Mouse (Mus musculus) urinary bladder, postnatal 25 days (tissue): ENCODE measurements at regions not wholly inside any gene's neighbourhood (a gene's known extent, or its start where the extent isn't known, plus 50 kb on each side); places are given as distances from the start of the nearest gene placed in this dataset.

Experiments used
- DNase-seq: peaks from one replicate; pipeline ENCODE4 v3.0.0; 2022; ENCODE audit warnings: low spot score

DNA sequence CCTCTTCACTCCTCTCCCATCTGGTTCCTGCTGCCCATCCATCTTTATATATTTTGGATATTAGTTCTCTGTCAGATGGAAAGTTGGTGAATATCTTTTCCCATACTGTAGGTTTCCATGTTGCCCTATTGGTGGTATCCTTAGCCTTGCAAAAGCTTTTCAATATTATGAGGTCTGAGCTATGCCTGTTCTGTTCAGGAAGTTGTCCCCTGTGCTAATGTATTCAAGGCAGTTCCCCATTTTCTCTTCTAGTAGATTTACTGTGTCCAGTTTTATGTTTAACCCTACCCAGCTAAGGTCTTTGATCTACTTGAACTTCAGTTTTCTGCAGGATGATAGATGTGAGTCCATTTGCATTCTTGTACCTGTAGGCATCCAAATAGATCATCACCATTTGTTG is 109.4 kb upstream of the Tusc1 start:
- no peak for DNase-seq

DNA sequence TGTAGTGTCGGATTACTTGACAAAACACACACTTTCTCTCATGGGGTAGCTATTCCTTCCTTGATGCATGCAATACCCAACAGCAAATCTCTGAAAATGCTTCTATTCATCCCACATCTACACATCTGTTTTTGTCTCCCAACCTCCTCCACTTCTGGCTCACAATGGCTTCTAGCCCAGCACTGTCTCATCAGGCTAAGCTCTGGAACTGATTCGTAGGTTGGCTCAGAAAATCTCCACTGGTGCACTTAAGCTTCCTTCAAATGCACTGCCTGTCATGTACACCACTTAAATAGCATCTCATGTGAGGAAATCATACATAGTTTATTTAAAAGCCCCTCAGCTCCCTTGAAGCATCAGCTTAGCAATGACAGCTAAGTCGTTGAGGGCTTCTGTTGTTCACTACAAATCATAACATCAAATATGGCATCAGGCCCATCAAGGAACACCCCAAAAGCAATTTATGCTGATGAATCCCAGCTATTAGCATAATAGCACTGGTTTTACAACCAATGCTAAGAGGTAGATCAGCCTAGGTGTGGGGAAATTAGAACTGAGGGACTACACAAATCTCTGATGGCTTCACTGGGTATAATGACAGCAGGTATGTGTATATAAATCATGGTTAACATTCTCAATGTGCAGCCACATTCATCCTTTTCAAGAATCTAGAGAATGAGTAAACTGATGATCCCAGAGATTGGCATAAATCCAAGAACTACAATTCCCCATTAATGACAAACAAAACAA is 103.5 kb upstream of the Tusc1 start:
- DNase-seq, result no peak

DNA sequence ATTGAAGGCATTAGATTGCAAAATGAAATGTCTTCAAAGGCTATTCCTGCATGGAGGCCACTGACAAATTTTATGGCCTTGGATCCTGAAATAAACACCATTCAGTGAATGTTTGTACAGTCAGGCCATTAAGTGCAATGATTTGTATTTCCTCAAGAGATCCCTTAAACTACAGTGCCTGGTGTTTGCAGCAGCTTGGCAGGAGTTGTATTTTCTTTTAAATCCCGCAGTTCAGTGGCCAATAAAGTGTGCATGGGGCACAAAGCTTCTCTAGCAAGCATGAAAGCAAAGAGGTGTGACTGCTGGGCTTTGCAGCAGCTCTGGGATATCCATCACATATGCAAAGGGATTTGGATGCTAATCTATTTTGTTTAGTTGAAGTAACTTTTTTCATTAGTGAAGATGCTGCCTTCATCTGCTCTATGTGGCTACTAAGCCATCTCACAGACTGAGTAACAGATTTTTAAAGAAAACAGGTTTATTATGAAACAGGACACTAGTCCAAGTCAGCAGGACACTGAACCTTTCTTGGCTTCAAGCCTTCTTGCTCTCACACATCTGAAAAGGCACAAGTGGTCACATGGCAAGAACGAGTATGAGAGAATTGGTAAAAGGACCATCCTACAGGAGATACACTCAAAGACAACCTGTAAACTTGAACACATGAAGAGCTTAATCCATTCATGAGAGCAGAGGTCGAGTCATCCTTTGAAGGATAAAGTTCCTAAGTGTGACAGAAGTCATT is 102.2 kb upstream of the Tusc1 start:
- DNase-seq, result no peak

DNA sequence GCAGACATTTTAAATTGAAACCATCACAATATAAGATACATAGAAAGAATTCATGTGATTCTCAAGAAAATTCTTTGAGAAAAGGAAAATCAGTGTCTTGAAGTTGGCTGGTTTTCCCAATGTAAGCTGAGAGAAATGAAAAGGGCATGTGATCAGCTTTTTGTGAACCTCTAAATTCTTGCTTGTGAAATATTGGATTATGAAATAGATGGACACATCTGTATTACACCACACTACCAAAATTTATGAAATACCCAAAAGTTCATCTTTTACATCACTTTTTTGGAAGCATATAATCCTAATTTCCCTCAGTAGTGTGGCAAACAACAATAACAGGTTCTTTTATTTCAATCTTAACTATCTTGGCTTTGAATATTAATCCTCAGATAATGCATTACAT is 77.4 kb upstream of the Tusc1 start:
- DNase-seq, result no peak

DNA sequence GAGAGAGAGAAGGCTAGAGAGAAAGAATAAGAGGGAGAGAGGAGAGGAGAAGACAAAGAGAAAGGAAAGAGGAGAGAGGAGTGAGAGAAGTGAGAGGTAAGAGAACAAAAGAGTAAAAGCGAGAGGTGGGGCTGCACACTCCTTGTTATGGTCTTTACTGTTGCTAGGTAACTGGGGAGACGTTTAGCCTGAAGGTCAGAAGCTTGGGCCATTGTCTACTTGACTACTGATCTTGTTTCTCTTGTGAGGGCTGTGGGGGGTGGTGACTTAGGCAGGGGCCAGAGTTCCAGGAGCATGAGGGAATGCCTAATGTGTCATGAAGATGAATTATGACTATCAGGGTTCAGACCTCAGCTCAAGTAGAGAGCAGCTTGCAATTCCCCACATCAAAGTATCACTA is 71.6 kb upstream of the Tusc1 start:
- DNase-seq, result no peak

DNA sequence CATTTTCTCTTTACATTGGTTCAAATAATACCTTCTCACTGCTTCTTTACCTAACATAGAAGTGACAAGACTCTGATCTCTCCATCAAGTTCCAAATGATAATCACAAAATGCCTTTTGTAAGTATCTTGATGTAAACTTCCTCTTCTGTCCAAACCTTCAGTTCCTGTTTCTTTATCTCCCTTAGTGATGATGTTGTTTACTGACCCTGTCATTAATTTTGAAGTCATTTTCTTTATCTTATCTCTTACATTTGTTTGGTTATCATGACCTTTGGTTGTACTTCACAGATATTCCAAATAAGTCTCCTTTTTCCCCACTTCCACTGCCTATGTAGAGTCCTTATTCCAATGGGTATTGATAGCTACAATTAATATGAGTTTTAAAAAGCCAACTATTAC is 65.3 kb upstream of the Tusc1 start:
- DNase-seq, result no peak
